1 mouse cellular context compared by ENCODE assay signal in the genomic region with DNA sequence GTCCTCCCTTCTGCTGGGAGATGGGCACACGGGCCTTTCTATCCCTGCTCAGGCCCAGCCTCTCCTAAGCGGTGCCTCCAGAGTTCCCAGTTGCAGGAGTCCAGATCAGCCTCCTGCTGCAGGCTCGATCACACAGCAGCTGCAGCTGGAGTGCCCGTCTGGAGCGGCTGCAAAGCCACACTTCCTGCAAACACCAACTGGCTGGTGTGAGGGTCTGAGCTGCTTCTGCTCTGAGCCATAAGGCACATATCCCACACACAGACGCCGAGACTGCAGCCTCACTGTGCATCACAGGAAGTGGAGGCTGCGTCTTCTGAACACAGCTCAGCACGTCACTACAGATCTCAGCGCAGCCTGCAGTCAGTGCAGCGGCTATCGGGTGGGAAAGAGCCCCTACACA.
TF ChIP-seq lines count a peak whose summit lies in the region.

No protein-coding gene starts in this region.

TF ChIP-seq in MEL, 35 proteins besides CTCF, POLR2A, EP300 and RAD21 (continued from another document):
- TF ChIP-seq POLR2AphosphoS2 (IDR thresholded peaks at IDR 0.05; ENCODE audit: low read length) (no peak; the same call in 1 of the 2 replicates), BHLHE40 (IDR thresholded peaks at IDR 0.05; ENCODE audit: borderline replicate concordance, low read depth, low read length) (no peak), ZKSCAN1 (IDR thresholded peaks at IDR 0.05; ENCODE audit: low read depth, low read length) (no peak), USF1 (IDR thresholded peaks at IDR 0.05; ENCODE audit: low read depth, low read length) (no peak), GATA1 (IDR thresholded peaks at IDR 0.05; ENCODE audit: low read depth, low read length) (no peak), SMC3 (IDR thresholded peaks at IDR 0.05; ENCODE audit: low read depth, low read length) (no peak)
